Mouse (Mus musculus): ENCODE measurements around the gene Kcnc4. TPM values are rescaled to one million over a fixed set of nuclear protein-coding genes. Genes with fewer than 3 reads are reported as not detected.

Gene Kcnc4
- polyA plus RNA-seq, 2 experiments = 0.36 to 1.4 TPM

DNA sequence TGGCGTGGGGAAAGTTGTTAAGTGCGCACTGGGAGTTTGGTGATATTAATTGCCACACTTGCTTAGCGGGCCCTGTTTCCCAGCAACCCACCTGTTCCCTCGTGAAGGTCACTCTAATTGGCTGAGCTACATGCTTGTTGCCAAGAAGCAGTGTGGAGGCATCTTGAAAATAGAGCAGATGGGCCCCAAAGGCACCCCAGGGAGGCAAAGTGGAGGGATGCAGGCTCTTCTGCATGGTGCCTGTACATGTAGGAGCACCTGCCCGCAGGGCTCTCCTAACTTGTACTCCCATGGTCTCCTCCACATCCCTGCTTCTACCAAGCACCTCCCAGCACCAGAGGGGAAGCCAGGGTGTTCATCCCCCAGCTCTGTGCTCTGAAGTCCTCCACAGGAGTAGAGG lies 15.5 kb downstream of the Kcnc4 start:
- ATAC-seq (ENCODE audit: low FRiP score, low read depth) (no peak), DNase-seq (ENCODE audit: low spot score) (no peak)
- TF ChIP-seq POLR2A (IDR thresholded peaks at IDR 0.05; ENCODE audit: borderline replicate concordance, extremely low read depth, insufficient read depth, insufficient read length) = no peak
- Histone ChIP-seq H3K27me3 (ENCODE audit: control insufficient read depth, insufficient read depth, low read length) (no peaks in the 10 kb centered on the region), H3K27ac (replicated peaks; ENCODE audit: low read depth, low read length) (no peak overlapping the region), H3K9ac (ENCODE audit: low read depth, low read length, severe bottlenecking) (no peak overlapping the region), H3K4me1 (ENCODE audit: control insufficient read depth, insufficient read depth, low read length) (no peaks in the 10 kb centered on the region), H3K4me2 (replicated peaks; ENCODE audit: low read depth, low read length, severe bottlenecking) (no peak overlapping the region), H3K9me3 (ENCODE audit: control insufficient read depth, low read length) (no peaks in the 10 kb centered on the region; the same call in 1 of the 2 replicates), H3K36me3 (ENCODE audit: control insufficient read depth, insufficient read depth, low read length) (no peaks in the 10 kb centered on the region), H3K4me3 (replicated peaks; ENCODE audit: low read length) (no peak overlapping the region)
- 71% methylated on average over 5 of the region's 5 CpGs for WGBS

DNA sequence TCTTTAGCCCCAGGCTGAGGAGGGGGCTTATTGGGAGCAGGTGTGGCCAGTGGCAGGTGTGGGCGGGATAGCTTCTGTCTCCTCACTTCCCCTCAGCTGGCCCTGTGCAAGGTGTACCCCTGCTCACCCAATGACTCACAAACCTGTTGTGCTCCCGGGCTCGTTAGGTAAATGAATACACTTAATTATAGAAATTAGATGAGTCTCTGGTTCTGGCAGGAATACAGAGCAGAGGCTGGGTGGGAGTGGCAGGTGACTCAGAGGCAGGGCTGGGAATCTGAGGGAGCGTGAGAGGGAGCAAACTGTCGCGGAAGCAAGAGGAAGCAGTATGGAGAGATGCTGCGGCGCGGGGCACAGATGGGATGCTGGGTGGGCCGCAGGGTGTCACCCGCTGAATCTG lies 17.2 kb downstream of the Kcnc4 start:
- H3K9ac ChIP-seq (ENCODE audit: low read depth, low read length, severe bottlenecking) = no peak overlapping the region
- H3K4me1 ChIP-seq (ENCODE audit: control insufficient read depth, insufficient read depth, low read length) = no peaks in the 10 kb centered on the region
- ATAC-seq (ENCODE audit: low FRiP score, low read depth) = no peak
- H3K27ac ChIP-seq (replicated peaks; ENCODE audit: low read depth, low read length) = no peak overlapping the region
- no peaks in the 10 kb centered on the region for H3K36me3 ChIP-seq (ENCODE audit: control insufficient read depth, insufficient read depth, low read length)
- H3K4me3 ChIP-seq (replicated peaks; ENCODE audit: low read length) = no peak overlapping the region
- DNase-seq (ENCODE audit: low spot score) = no peak
- TF ChIP-seq POLR2A (IDR thresholded peaks at IDR 0.05; ENCODE audit: borderline replicate concordance, extremely low read depth, insufficient read depth, insufficient read length) = no peak
- no peaks in the 10 kb centered on the region for H3K27me3 ChIP-seq (ENCODE audit: control insufficient read depth, insufficient read depth, low read length)
- no peaks in the 10 kb centered on the region; the same call in 1 of the 2 replicates for H3K9me3 ChIP-seq (ENCODE audit: control insufficient read depth, low read length)
- no peak overlapping the region for H3K4me2 ChIP-seq (replicated peaks; ENCODE audit: low read depth, low read length, severe bottlenecking)
- WGBS = 64% methylated on average over 9 of the region's 11 CpGs

DNA sequence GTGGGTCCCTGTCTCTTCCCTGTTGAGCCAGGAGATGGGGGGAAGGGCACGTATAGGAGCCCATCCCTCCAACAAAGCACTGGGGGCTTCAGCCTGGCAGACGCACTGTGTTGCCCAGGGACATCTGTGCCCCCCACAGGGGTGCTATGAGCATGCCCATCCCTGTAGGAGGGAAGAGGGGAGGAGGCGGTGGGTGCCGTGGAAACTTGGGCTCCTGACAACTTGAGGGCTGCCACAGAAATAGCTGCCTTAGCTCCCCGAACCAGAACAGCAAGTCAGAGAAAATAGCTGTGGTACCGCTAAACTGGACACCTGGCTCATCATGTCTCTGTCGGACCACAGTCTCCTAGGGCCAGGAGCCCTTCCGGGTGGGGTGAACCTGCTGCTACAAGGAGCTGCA lies 18.0 kb downstream of the Kcnc4 start:
- DNase-seq (ENCODE audit: low spot score) (no peak), ATAC-seq (ENCODE audit: low FRiP score, low read depth) (no peak)
- WGBS = 64% methylated on average over 8 of the region's 8 CpGs
- H3K36me3 ChIP-seq (ENCODE audit: control insufficient read depth, insufficient read depth, low read length) = no peaks in the 10 kb centered on the region
- no peak overlapping the region for H3K4me3 ChIP-seq (replicated peaks; ENCODE audit: low read length)
- no peak overlapping the region for H3K27ac ChIP-seq (replicated peaks; ENCODE audit: low read depth, low read length)
- no peaks in the 10 kb centered on the region for H3K27me3 ChIP-seq (ENCODE audit: control insufficient read depth, insufficient read depth, low read length)
- H3K4me2 ChIP-seq (replicated peaks; ENCODE audit: low read depth, low read length, severe bottlenecking) = no peak overlapping the region
- no peaks in the 10 kb centered on the region for H3K4me1 ChIP-seq (ENCODE audit: control insufficient read depth, insufficient read depth, low read length)
- no peak for TF ChIP-seq POLR2A (IDR thresholded peaks at IDR 0.05; ENCODE audit: borderline replicate concordance, extremely low read depth, insufficient read depth, insufficient read length)
- no peak overlapping the region for H3K9ac ChIP-seq (ENCODE audit: low read depth, low read length, severe bottlenecking)
- no peaks in the 10 kb centered on the region; the same call in 1 of the 2 replicates for H3K9me3 ChIP-seq (ENCODE audit: control insufficient read depth, low read length)

DNA sequence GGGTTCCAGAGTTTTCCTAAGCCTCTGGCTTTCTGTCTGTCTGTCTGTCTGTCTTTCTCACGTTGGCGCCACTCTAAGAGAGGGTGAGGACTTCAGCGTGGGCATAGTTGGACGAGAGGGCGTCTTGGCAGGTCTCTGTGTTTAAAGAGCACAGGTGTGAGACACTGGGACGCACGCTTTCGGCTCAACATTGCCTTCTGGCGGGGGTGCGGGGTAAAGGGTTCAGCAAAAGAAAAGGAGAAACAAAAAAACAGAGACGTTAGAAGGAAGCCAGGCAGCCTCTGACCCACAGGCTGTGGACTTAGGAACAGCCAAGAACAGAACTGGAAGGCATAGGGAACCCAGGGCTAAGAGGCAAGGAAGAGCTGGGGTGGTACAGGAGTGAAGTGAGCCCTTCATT lies 20.1 kb downstream of the Kcnc4 start:
- H3K36me3 ChIP-seq (ENCODE audit: control insufficient read depth, insufficient read depth, low read length) = no peaks in the 10 kb centered on the region
- no peak overlapping the region for H3K27ac ChIP-seq (replicated peaks; ENCODE audit: low read depth, low read length)
- no peak for TF ChIP-seq POLR2A (IDR thresholded peaks at IDR 0.05; ENCODE audit: borderline replicate concordance, extremely low read depth, insufficient read depth, insufficient read length)
- no peaks in the 10 kb centered on the region for H3K4me1 ChIP-seq (ENCODE audit: control insufficient read depth, insufficient read depth, low read length)
- H3K9me3 ChIP-seq (ENCODE audit: control insufficient read depth, low read length) = no peaks in the 10 kb centered on the region; the same call in 1 of the 2 replicates
- no peaks in the 10 kb centered on the region for H3K27me3 ChIP-seq (ENCODE audit: control insufficient read depth, insufficient read depth, low read length)
- ATAC-seq (ENCODE audit: low FRiP score, low read depth) (no peak), DNase-seq (ENCODE audit: low spot score) (no peak)
- H3K4me3 ChIP-seq (replicated peaks; ENCODE audit: low read length) = no peak overlapping the region
- WGBS = 88% methylated on average over 11 of the region's 11 CpGs
- H3K9ac ChIP-seq (ENCODE audit: low read depth, low read length, severe bottlenecking) = no peak overlapping the region
- no peak overlapping the region for H3K4me2 ChIP-seq (replicated peaks; ENCODE audit: low read depth, low read length, severe bottlenecking)

DNA sequence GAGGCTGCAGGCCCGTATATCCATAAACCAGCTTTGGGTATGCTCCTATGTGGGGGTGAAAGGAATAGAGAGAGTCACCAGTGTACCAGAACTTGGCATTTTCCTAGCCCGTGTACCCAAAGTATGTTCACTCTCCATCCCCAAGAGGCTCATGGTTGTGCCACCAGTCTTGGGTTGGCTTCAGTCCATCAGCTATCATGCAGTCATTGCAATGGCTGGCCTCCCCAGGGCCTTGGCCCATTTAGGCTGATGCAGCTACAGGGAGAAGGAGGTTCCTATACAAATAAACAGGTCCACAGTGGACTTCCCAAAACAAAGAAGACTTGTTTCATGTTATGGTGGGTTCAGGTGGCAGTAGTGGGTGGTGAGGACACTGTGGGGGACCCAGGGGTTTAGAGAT lies 21.7 kb downstream of the Kcnc4 start:
- H3K4me1 ChIP-seq (ENCODE audit: control insufficient read depth, insufficient read depth, low read length) = 0 out of 2 replicates have a peak, but pooled peaks cover 3% of the 10 kb centered on the region
- no peak overlapping the region for H3K4me2 ChIP-seq (replicated peaks; ENCODE audit: low read depth, low read length, severe bottlenecking)
- no peak overlapping the region for H3K4me3 ChIP-seq (replicated peaks; ENCODE audit: low read length)
- DNase-seq (ENCODE audit: low spot score) = no peak
- no peak overlapping the region for H3K27ac ChIP-seq (replicated peaks; ENCODE audit: low read depth, low read length)
- no peaks in the 10 kb centered on the region for H3K27me3 ChIP-seq (ENCODE audit: control insufficient read depth, insufficient read depth, low read length)
- 89% methylated on average over 2 of the region's 2 CpGs for WGBS
- no peaks in the 10 kb centered on the region; the same call in 1 of the 2 replicates for H3K9me3 ChIP-seq (ENCODE audit: control insufficient read depth, low read length)
- no peak for TF ChIP-seq POLR2A (IDR thresholded peaks at IDR 0.05; ENCODE audit: borderline replicate concordance, extremely low read depth, insufficient read depth, insufficient read length)
- no peak overlapping the region for H3K9ac ChIP-seq (ENCODE audit: low read depth, low read length, severe bottlenecking)
- H3K36me3 ChIP-seq (ENCODE audit: control insufficient read depth, insufficient read depth, low read length) = no peaks in the 10 kb centered on the region
- no peak for ATAC-seq (ENCODE audit: low FRiP score, low read depth)

DNA sequence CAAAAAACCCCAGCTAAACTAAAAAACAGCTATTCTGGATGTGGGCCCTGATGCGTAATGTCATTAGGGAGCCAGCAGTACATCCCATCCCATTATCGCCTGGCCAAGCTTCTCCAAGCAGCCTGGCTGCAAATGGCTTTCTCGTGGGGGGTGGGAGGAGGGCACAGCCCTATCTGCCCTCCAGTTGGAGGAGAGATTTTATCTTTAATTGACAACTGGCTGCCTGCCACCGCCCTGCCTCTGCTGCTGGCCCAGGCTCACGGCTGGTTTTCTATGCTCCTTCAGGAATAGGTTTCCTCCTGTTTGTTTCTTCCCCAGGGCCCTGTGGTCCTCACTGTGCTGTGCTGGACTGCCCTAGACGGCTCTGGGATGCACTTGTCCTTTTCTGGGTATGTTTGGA lies 22.9 kb downstream of the Kcnc4 start:
- Histone ChIP-seq H3K4me1 (ENCODE audit: control insufficient read depth, insufficient read depth, low read length) (0 out of 2 replicates have a peak, but pooled peaks cover 4% of the 10 kb centered on the region), H3K27ac (replicated peaks; ENCODE audit: low read depth, low read length) (no peak overlapping the region), H3K9ac (ENCODE audit: low read depth, low read length, severe bottlenecking) (no peak overlapping the region), H3K36me3 (ENCODE audit: control insufficient read depth, insufficient read depth, low read length) (no peaks in the 10 kb centered on the region), H3K9me3 (ENCODE audit: control insufficient read depth, low read length) (no peaks in the 10 kb centered on the region; the same call in 1 of the 2 replicates), H3K4me3 (replicated peaks; ENCODE audit: low read length) (no peak overlapping the region), H3K27me3 (ENCODE audit: control insufficient read depth, insufficient read depth, low read length) (no peaks in the 10 kb centered on the region), H3K4me2 (replicated peaks; ENCODE audit: low read depth, low read length, severe bottlenecking) (no peak overlapping the region)
- DNase-seq (ENCODE audit: low spot score) (no peak), ATAC-seq (ENCODE audit: low FRiP score, low read depth) (no peak)
- no peak for TF ChIP-seq POLR2A (IDR thresholded peaks at IDR 0.05; ENCODE audit: borderline replicate concordance, extremely low read depth, insufficient read depth, insufficient read length)
- 49% methylated on average over 6 of the region's 6 CpGs for WGBS
